Mouse (Mus musculus): Measurements from ENCODE around the gene Prdm10. TPM values are rescaled to one million over a fixed set of nuclear protein-coding genes. Genes with fewer than 3 reads are reported as not detected.

Gene Prdm10
- total and polyA plus RNA-seq, 2 experiments from 2014 or later = 5.1 to 16.0 TPM

DNA sequence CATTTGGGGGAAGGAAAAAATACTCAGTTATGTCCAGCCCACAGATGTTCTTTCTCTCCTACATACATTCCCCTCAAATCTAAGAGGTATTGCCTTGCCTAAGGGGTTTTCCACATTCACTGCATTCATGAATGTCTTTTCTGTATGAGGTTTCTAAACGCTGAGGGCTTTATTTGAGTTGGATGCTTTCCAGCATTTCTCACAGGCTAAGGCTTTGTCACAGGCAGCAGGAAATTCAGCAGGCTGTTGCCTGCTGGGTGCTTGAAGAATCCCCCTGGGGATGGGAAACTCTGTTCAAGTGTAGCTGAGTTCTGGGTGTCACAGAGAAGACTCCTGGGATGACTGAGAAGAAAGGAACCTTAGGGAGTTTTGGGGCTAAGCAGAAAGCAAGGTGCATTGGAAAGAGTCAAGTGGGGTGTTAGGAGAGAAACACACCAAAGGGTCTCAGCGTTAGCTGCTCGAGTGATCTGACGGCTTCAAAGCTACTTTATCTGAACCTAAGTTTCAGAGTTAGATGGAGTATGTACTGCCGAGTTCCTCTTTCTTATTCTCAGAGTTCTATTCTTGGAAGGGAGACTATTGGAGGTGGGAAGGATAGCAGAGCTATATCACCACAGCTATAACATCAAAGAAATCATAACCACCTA lies 14.2 kb upstream of the Prdm10 start:
- ATAC-seq (peak; percentile 70), DNase-seq (peak; percentile 65)
- H3K4me3 ChIP-seq (ENCODE audit: low read depth, low read length) = no peak overlapping the region
- H3K36me3 ChIP-seq (ENCODE audit: insufficient read depth) = no peaks in the 10 kb centered on the region
- H3K9me3 ChIP-seq (ENCODE audit: low read length) = no peaks in the 10 kb centered on the region
- no peak overlapping the region for H3K4me2 ChIP-seq (ENCODE audit: low read depth)
- WGBS = 46% methylated on average over 5 of the region's 5 CpGs
- no peak for TF ChIP-seq CTCF (IDR thresholded peaks at IDR 0.05; ENCODE audit: low read depth)
- 0 out of 2 replicates have a peak, but pooled peaks cover 8% of the 10 kb centered on the region for H3K4me1 ChIP-seq (ENCODE audit: insufficient read depth)
- H3K27me3 ChIP-seq (ENCODE audit: insufficient read depth, low read length) = no peaks in the 10 kb centered on the region
- H3K27ac ChIP-seq (ENCODE audit: low read depth, low read length) = 0 out of 2 replicates have a peak overlapping the region, but pooled peaks have one; percentile 40
- no peak overlapping the region for H3K9ac ChIP-seq

DNA sequence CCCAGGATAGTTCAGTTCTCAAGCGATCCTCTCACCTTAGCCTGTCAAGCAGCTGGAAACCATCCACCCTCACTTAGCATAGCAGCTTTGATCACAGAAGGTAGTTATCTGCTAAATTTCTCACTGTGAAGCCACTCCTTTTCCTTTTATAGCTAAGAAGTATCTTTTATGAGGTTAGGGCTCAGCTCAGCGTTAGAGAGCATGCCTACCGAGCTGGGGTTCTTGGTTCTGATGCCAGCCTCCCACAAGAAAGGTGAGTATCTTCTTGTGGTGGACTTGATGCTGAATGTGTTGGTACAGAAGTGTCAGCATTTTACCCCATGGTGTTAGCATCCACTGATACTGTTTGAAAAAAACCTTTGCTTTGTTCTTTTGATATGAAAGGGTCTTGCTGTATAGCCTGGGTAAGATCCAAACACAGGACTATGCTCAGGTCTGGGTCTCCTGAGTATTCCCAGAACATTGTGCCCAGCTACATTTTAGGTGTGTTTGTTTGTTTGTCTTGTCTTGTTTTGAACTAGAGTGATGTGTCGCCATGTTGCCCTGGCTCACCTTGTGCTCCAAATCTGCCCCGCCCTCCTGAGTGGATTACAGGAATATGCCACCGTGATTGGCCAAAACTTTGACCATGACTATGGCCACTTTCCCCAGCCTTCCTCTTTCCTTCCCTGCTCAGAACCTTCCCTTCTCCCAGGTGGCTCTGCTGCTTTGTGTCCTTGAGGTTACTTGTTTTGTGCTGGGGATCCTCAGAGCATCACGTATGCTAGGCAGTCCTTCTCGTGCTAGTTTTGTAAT lies 8.9 kb upstream of the Prdm10 start:
- no peak overlapping the region for H3K27ac ChIP-seq (ENCODE audit: low read depth, low read length)
- WGBS = 91% methylated on average over 8 of the region's 8 CpGs
- no peaks in the 10 kb centered on the region for H3K36me3 ChIP-seq (ENCODE audit: insufficient read depth)
- no peaks in the 10 kb centered on the region for H3K9me3 ChIP-seq (ENCODE audit: low read length)
- H3K9ac ChIP-seq = no peak overlapping the region
- H3K27me3 ChIP-seq (ENCODE audit: insufficient read depth, low read length) = no peaks in the 10 kb centered on the region
- no peak for DNase-seq
- 0 out of 2 replicates have a peak, but pooled peaks cover 1% of the 10 kb centered on the region for H3K4me1 ChIP-seq (ENCODE audit: insufficient read depth)
- TF ChIP-seq CTCF (IDR thresholded peaks at IDR 0.05; ENCODE audit: low read depth) = no peak
- H3K4me3 ChIP-seq (ENCODE audit: low read depth, low read length) = no peak overlapping the region
- ATAC-seq = no peak
- no peak overlapping the region for H3K4me2 ChIP-seq (ENCODE audit: low read depth)

DNA sequence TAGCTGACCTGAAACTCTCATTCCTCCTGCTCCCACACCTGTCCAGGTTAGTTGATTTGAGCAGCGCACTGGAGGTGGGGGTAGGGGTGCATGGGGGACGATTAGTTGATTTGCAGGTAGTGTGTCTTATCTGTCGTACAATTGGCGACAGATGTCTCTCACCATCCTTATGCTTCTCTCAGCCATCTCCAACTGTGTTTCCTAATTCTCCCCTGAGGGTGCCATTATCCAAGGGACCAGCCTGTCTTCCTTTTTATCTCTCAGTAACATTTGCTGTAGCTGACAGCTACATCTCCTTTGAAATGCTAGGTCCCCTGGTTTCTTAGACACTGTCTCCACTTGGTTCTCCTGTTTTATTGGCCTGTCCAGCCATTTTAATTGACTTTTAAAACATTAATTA lies 8.2 kb upstream of the Prdm10 start:
- no peak for DNase-seq
- TF ChIP-seq CTCF (IDR thresholded peaks at IDR 0.05; ENCODE audit: low read depth) = no peak
- Histone ChIP-seq H3K9me3 (ENCODE audit: low read length) (no peaks in the 10 kb centered on the region), H3K9ac (no peak overlapping the region), H3K36me3 (ENCODE audit: insufficient read depth) (no peaks in the 10 kb centered on the region), H3K4me3 (ENCODE audit: low read depth, low read length) (no peak overlapping the region), H3K4me2 (ENCODE audit: low read depth) (no peak overlapping the region), H3K27ac (ENCODE audit: low read depth, low read length) (no peak overlapping the region), H3K4me1 (ENCODE audit: insufficient read depth) (no peaks in the 10 kb centered on the region), H3K27me3 (ENCODE audit: insufficient read depth, low read length) (no peaks in the 10 kb centered on the region)
- WGBS = 76% methylated on average over 4 of the region's 4 CpGs
- ATAC-seq = no peak

DNA sequence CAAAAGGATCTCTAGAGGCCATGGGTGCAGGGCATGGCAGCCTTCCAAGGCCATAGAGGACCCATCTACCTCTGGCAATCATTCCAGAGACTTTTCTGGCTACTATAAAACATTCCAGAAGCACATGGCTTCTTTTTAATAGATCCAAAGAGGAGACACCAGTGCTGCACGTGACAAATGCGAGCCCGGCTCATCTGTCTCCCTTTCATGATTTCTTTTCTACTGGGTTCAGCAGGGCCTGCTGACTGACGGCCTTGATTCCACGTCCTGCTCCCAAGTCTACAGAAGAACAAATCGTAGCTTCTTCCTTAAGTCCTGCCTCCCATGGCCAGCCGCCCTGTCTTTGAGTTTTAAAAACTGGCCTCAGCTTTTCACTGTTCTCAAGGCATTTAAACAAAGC lies 1.7 kb upstream of the Prdm10 start:
- WGBS = 77% methylated on average over 7 of the region's 7 CpGs
- H3K36me3 ChIP-seq (ENCODE audit: insufficient read depth) = no peaks in the 10 kb centered on the region

DNA sequence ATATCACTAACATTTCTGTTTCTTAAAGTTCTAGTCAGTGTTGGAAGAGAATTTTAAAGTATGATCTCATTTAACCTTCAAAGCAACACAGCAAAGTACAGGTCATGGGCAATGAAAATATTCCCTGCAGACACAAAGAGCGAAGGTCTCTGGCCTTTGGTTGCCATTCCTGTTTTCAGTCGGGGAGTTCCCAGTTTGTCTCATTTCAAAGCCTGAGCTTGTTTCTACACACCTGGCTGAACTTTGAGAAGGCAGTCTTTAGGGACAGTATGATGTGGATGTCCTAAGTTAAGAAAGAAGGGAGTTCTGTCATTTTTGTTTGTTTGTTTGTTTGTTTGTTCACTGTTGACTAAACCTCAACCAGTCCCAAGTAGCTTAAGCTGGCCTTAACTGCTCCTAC lies 1.0 kb upstream of the Prdm10 start:
- H3K9ac ChIP-seq = peak overlapping the region; percentile 97
- peak overlapping the region; percentile 79 for H3K4me3 ChIP-seq (ENCODE audit: low read depth, low read length)
- no peaks in the 10 kb centered on the region for H3K27me3 ChIP-seq (ENCODE audit: insufficient read depth, low read length)
- no peaks in the 10 kb centered on the region for H3K36me3 ChIP-seq (ENCODE audit: insufficient read depth)
- H3K4me1 ChIP-seq (ENCODE audit: insufficient read depth) = peaks cover 12% of the 10 kb centered on the region; the same call in 1 of the 2 replicates
- TF ChIP-seq CTCF (IDR thresholded peaks at IDR 0.05; ENCODE audit: low read depth) = no peak
- WGBS = 45% methylated on average over 2 of the region's 2 CpGs
- no peaks in the 10 kb centered on the region for H3K9me3 ChIP-seq (ENCODE audit: low read length)
- H3K4me2 ChIP-seq (ENCODE audit: low read depth) = peak overlapping the region; percentile 78
- no peak for ATAC-seq
- peak overlapping the region; percentile 98 for H3K27ac ChIP-seq (ENCODE audit: low read depth, low read length)
- no peak for DNase-seq

More for the DNA sequence above, 1.7 kb upstream of the Prdm10 start:
- Histone ChIP-seq H3K4me3 (ENCODE audit: low read depth, low read length) (no peak overlapping the region), H3K27me3 (ENCODE audit: insufficient read depth, low read length) (no peaks in the 10 kb centered on the region), H3K9me3 (ENCODE audit: low read length) (no peaks in the 10 kb centered on the region), H3K4me2 (ENCODE audit: low read depth) (no peak overlapping the region), H3K4me1 (ENCODE audit: insufficient read depth) (peaks cover 12% of the 10 kb centered on the region; the same call in 1 of the 2 replicates), H3K9ac (no peak overlapping the region), H3K27ac (ENCODE audit: low read depth, low read length) (no peak overlapping the region)
- TF ChIP-seq CTCF (IDR thresholded peaks at IDR 0.05; ENCODE audit: low read depth) = no peak
- DNase-seq (no peak), ATAC-seq (no peak)

GRCm38 (mm10) chr9:31279885-31280365 lies 413 bp upstream of the Prdm10 start:
- H3K9me3 ChIP-seq (ENCODE audit: low read length) = no peaks in the 10 kb centered on the region
- peak overlapping the region; percentile 79 for H3K4me3 ChIP-seq (ENCODE audit: low read depth, low read length)
- under 1% methylated on average over 25 of the region's 25 CpGs for WGBS
- peak overlapping the region; percentile 78 for H3K4me2 ChIP-seq (ENCODE audit: low read depth)
- H3K9ac ChIP-seq = peak overlapping the region; percentile 97
- 0 out of 2 replicates have a peak, but pooled peaks cover 3% of the 10 kb centered on the region for H3K36me3 ChIP-seq (ENCODE audit: insufficient read depth)
- DNase-seq (no peak), ATAC-seq (peak; percentile 93)
- peak overlapping the region; percentile 98 for H3K27ac ChIP-seq (ENCODE audit: low read depth, low read length)
- H3K27me3 ChIP-seq (ENCODE audit: insufficient read depth, low read length) = no peaks in the 10 kb centered on the region
- TF ChIP-seq CTCF (IDR thresholded peaks at IDR 0.05; ENCODE audit: low read depth) = no peak
- peaks cover 12% of the 10 kb centered on the region; the same call in 1 of the 2 replicates for H3K4me1 ChIP-seq (ENCODE audit: insufficient read depth)
